Mouse (Mus musculus) lung, postnatal 0 days (tissue): ENCODE data around the gene Khsrp.

Experiments
- CTCF ChIP-seq: IDR thresholded peaks from 2 replicates; pipeline ENCODE4 v1.5.1; 2016; ENCODE audit warnings: antibody characterized with exemption, mild to moderate bottlenecking
- EP300 ChIP-seq: IDR thresholded peaks from 2 replicates; pipeline ENCODE4 v1.6.1; 2016; ENCODE audit warnings: antibody characterized with exemption, mild to moderate bottlenecking, control low read depth

GRCm38 (mm10) chr17:56975391-56975790 lies 55.9 kb downstream of the Khsrp start:
- TF ChIP-seq CTCF = no peak
- no peak for TF ChIP-seq EP300
